ENCODE assay signal across 8 mouse cellular contexts in genomic region chr2:109280600-109281340, GRCm38 (mm10). TPM values are rescaled to one million over a fixed set of nuclear protein-coding genes. Genes with fewer than 3 reads are reported as not detected.
DNase-seq lines count a peak whose midpoint lies in the region; ATAC-seq lines count a peak whose summit lies in the region.

Kif18a (plus strand) TSS chr2:109280738.
Mettl15 (minus strand) TSS chr2:109280748.

- no peaks in the 10 kb centered on the region for H3K9me3 ChIP-seq in hindbrain, embryonic 14.5 days (ENCODE audit: control insufficient read depth, low read length)

- peak; percentile 99 for ATAC-seq in hindbrain, embryonic 14.5 days (ENCODE audit: low FRiP score)

- DNase-seq in R1 (ENCODE audit: low read depth, low spot score) = peak; percentile 98
- peak; percentile 95 to 98 for DNase-seq in cerebellum, postnatal 25 days
- DNase-seq in frontal cortex, postnatal 25 days (ENCODE audit: low spot score in 2 of 2) = peak; percentile 84 to 92
- peak; percentile 97 for DNase-seq in hindbrain, embryonic 14.5 days (ENCODE audit: low spot score)
- peak; percentile 94 to 95 for DNase-seq in layer of hippocampus, postnatal 36 days
- peak; percentile 97 for DNase-seq in lung, postnatal 36 days
- peak; percentile 99 for DNase-seq in retina, postnatal 1 day
- peak; percentile 86 to 92 for DNase-seq in urinary bladder, adult 18-20 months (ENCODE audit: low spot score in 2 of 2)

- H3K9ac ChIP-seq in hindbrain, embryonic 14.5 days = peak within 1 kb of the TSS; percentile 69

- peak within 1 kb of the TSS; percentile 83 for H3K4me2 ChIP-seq in hindbrain, embryonic 14.5 days (replicated peaks)

- WGBS in hindbrain, embryonic 14.5 days = under 1% methylated on average over 51 of the region's 51 CpGs

- H3K4me3 ChIP-seq in hindbrain, embryonic 14.5 days (replicated peaks; ENCODE audit: low read length) = peak within 1 kb of the TSS; percentile 61

- H3K4me1 ChIP-seq in hindbrain, embryonic 14.5 days (replicated peaks; ENCODE audit: control insufficient read depth, insufficient read depth, low read length) = no peaks in the 10 kb centered on the region

- no peaks in the 10 kb centered on the region for H3K27me3 ChIP-seq in hindbrain, embryonic 14.5 days (ENCODE audit: control insufficient read depth, insufficient read depth, low read length)

- peak within 1 kb of the TSS; percentile 77 for H3K27ac ChIP-seq in hindbrain, embryonic 14.5 days

- no peaks in the 10 kb centered on the region for H3K36me3 ChIP-seq in hindbrain, embryonic 14.5 days (replicated peaks; ENCODE audit: control insufficient read depth, insufficient read depth)

RNA-seq across cellular contexts. Expression of gene Kif18a, which starts in this region (rescaled TPM):
- polyA plus RNA-seq in hindbrain, embryonic 14.5 days (2014; fragmentation: Nextera tagmentation; extraction: Ambion mirVana) = 5.1 and 7.5 TPM in 2 replicates
- 1 to 10 TPM in 1 of 2 experiments, under 1 TPM in 1; 0.97 to 1.4 TPM for total RNA-seq in layer of hippocampus, postnatal 36 days (2021)

RNA-seq across cellular contexts. Expression of gene Mettl15, which starts in this region (rescaled TPM):
- 10.6 and 11.5 TPM in 2 replicates for polyA plus RNA-seq in hindbrain, embryonic 14.5 days (2014; fragmentation: Nextera tagmentation; extraction: Ambion mirVana)
- 1 to 10 TPM; 7.0 to 7.2 TPM for total RNA-seq in layer of hippocampus, postnatal 36 days (2021)

Comparison
In these comparisons a context has a peak if more than half of its experiments do, and no peak if none do; other contexts are left out.
1. Peak in every context shown above with its lines: DNase-seq, ATAC-seq, H3K4me3 ChIP-seq and H3K27ac ChIP-seq.